Mouse (Mus musculus) MEL (cell line): Measurements from ENCODE around the gene Ccdc12. TPM values are rescaled to one million over a fixed set of nuclear protein-coding genes. Genes with fewer than 3 reads are reported as not detected.

ENCODE experiments used
- DNase-seq: peaks from one replicate; pipeline ENCODE4 v3.0.0; 2011; ENCODE audit warnings: low read depth, low spot score
- H3K27ac ChIP-seq: 2 replicates; pipeline ENCODE4 v1.5.1; 2012; ENCODE audit warnings: low read depth, mild to moderate bottlenecking, control low read depth, low read length, moderate library complexity; ENCODE audit not compliant: control insufficient read depth
- H3K27me3 ChIP-seq, 2 experiments: fragments of 150-350 bp in 1 of 2; sonication (generic) in 1 of 2; 2 replicates each; pipeline ENCODE4 v1.6.1; 2012; ENCODE audit warnings: low read length in 2 of 2, mild to moderate bottlenecking in 2 of 2, improper control_type of control experiment in 1 of 2, moderate library complexity in 1 of 2; ENCODE audit not compliant: insufficient read depth in 2 of 2, control insufficient read depth in 1 of 2
- H3K36me3 ChIP-seq, 2 experiments: 2 replicates each; pipeline ENCODE4 v1.6.1; 2012 to 2014; ENCODE audit warnings: low read length in 2 of 2, improper control_type of control experiment in 1 of 2, inconsistent platforms in 1 of 2, mild to moderate bottlenecking in 1 of 2; ENCODE audit not compliant: insufficient read depth in 2 of 2, control insufficient read depth in 1 of 2
- H3K4me1 ChIP-seq, 2 experiments: fragments of 150-350 bp in 1 of 2; sonication (generic) in 1 of 2; 2 replicates each; pipeline ENCODE4 v1.6.1; 2012; ENCODE audit warnings: low read length in 2 of 2, improper control_type of control experiment in 1 of 2, mild to moderate bottlenecking in 1 of 2; ENCODE audit not compliant: insufficient read depth in 2 of 2, control insufficient read depth in 1 of 2
- H3K4me3 ChIP-seq, 2 experiments: fragments of 150-350 bp in 1 of 2; sonication (generic) in 1 of 2; 2 replicates each; pipeline ENCODE4 v1.5.1; 2012; ENCODE audit warnings: low read depth in 2 of 2, low read length in 2 of 2, mild to moderate bottlenecking in 2 of 2, moderate library complexity in 2 of 2, control low read depth in 1 of 2, improper control_type of control experiment in 1 of 2; ENCODE audit not compliant: control insufficient read depth in 1 of 2, insufficient read depth in 1 of 2
- H3K79me2 ChIP-seq: 2 replicates; pipeline ENCODE4 v1.6.1; 2012; ENCODE audit warnings: mild to moderate bottlenecking, low read length, moderate library complexity; ENCODE audit not compliant: control insufficient read depth, poor library complexity, insufficient read depth
- H3K9ac ChIP-seq: 2 replicates; pipeline ENCODE4 v1.6.1; 2012; ENCODE audit warnings: low read depth, mild to moderate bottlenecking, control low read depth, low read length, moderate library complexity; ENCODE audit not compliant: control insufficient read depth, poor library complexity, severe bottlenecking
- H3K9me3 ChIP-seq: fragments of 150-350 bp; sonication (generic); replicated peaks from 2 replicates; pipeline ENCODE4 v1.6.1; 2012; ENCODE audit warnings: mild to moderate bottlenecking, low read length, improper control_type of control experiment, moderate library complexity; ENCODE audit not compliant: insufficient read depth
- BHLHE40 ChIP-seq: IDR thresholded peaks from 2 replicates; pipeline ENCODE4 v1.6.1; 2012; ENCODE audit warnings: low read depth, mild to moderate bottlenecking, inconsistent platforms, low read length, improper control_type of control experiment, borderline replicate concordance
- CTCF ChIP-seq, 3 experiments: IDR thresholded peaks in 2 of 3; conservative IDR thresholded peaks in 1 of 3; 2 replicates each; pipeline ENCODE4 v1.5.1; 2011 to 2012; ENCODE audit warnings: low read length in 3 of 3, low read depth in 2 of 3, mild to moderate bottlenecking in 2 of 3, improper control_type of control experiment in 1 of 3, inconsistent platforms in 1 of 3, mixed read lengths in 1 of 3, moderate library complexity in 1 of 3; ENCODE audit not compliant: control insufficient read depth in 1 of 3, insufficient read depth in 1 of 3, poor library complexity in 1 of 3, severe bottlenecking in 1 of 3
- E2F4 ChIP-seq: IDR thresholded peaks from 2 replicates; pipeline ENCODE4 v1.6.1; 2011; ENCODE audit warnings: low read depth, low read length, improper control_type of control experiment, borderline replicate concordance
- ELF1 ChIP-seq: IDR thresholded peaks from 2 replicates; pipeline ENCODE4 v1.6.1; 2014; ENCODE audit warnings: low read depth, mild to moderate bottlenecking, inconsistent platforms, low read length, improper control_type of control experiment, moderate library complexity
- HCFC1 ChIP-seq: IDR thresholded peaks from 2 replicates; pipeline ENCODE4 v1.6.1; 2012; ENCODE audit warnings: low read depth, mild to moderate bottlenecking, inconsistent platforms, low read length, improper control_type of control experiment, moderate library complexity
- JUND ChIP-seq: IDR thresholded peaks from 2 replicates; pipeline ENCODE4 v1.6.1; 2011; ENCODE audit warnings: low read depth, mild to moderate bottlenecking, improper control_type of control experiment, low read length
- MAFK ChIP-seq: IDR thresholded peaks from 2 replicates; pipeline ENCODE4 v1.6.1; 2011; ENCODE audit warnings: low read depth, mild to moderate bottlenecking, low read length, improper control_type of control experiment, borderline replicate concordance
- MEF2A ChIP-seq: IDR thresholded peaks from 2 replicates; pipeline ENCODE4 v1.6.1; 2014; ENCODE audit warnings: low read depth, mild to moderate bottlenecking, inconsistent platforms, low read length, improper control_type of control experiment; ENCODE audit not compliant: poor library complexity, insufficient replicate concordance, severe bottlenecking; ENCODE audit errors: extremely low read depth
- NELFE ChIP-seq: IDR thresholded peaks from 2 replicates; pipeline ENCODE4 v1.6.1; 2011; ENCODE audit warnings: low read depth, low read length, improper control_type of control experiment
- RAD21 ChIP-seq: IDR thresholded peaks from 2 replicates; pipeline ENCODE4 v1.6.1; 2011; ENCODE audit warnings: mild to moderate bottlenecking, low read depth, low read length, improper control_type of control experiment
- SMC3 ChIP-seq: IDR thresholded peaks from 2 replicates; pipeline ENCODE4 v1.6.1; 2011; ENCODE audit warnings: low read depth, low read length, improper control_type of control experiment
- TAL1 ChIP-seq: IDR thresholded peaks from 2 replicates; pipeline ENCODE4 v1.6.1; 2012; ENCODE audit warnings: mild to moderate bottlenecking, inconsistent platforms, low read length, moderate library complexity, mixed read lengths
- UBTF ChIP-seq: IDR thresholded peaks from 2 replicates; pipeline ENCODE4 v1.6.1; 2012; ENCODE audit warnings: low read depth, mild to moderate bottlenecking, inconsistent platforms, low read length, improper control_type of control experiment, moderate library complexity, borderline replicate concordance; ENCODE audit not compliant: insufficient read depth
- USF1 ChIP-seq: IDR thresholded peaks from 2 replicates; pipeline ENCODE4 v1.6.1; 2014; ENCODE audit warnings: low read depth, mild to moderate bottlenecking, inconsistent platforms, low read length, improper control_type of control experiment, moderate library complexity
- ZKSCAN1 ChIP-seq: IDR thresholded peaks from 2 replicates; pipeline ENCODE4 v1.6.1; 2012; ENCODE audit warnings: low read depth, mild to moderate bottlenecking, inconsistent platforms, low read length, improper control_type of control experiment, moderate library complexity
- polyA plus RNA-seq, 2 experiments: library from polyadenylated mRNA; stranded (reverse) in 1 of 2; unstranded in 1 of 2; fragments of >175 nt in 1 of 2; fragments of >200 nt in 1 of 2; gene quantifications; 2 replicates each; pipeline versions ENCODE4 v1.2.1 to v1.2.4; 2012; ENCODE audit warnings: low replicate concordance in 2 of 2, low read depth in 1 of 2; ENCODE audit not compliant: insufficient read length in 2 of 2, insufficient read depth in 1 of 2, missing spikeins in 1 of 2
- total RNA-seq: library from RNA; depleted of rRNA; stranded (reverse); fragments of 300-350 nt; gene quantifications from 2 replicates; pipeline ENCODE4 v1.2.3, GENCODE M21; 2012

The Ccdc12 gene
- total and polyA plus RNA-seq, 3 experiments: 112 to 129 TPM; not detected in 1

- H3K4me1 ChIP-seq: no peaks in the 10 kb centered on the region
- peak; percentile 50 for DNase-seq
- no peaks in the 10 kb centered on the region for H3K27me3 ChIP-seq
- no peaks in the 10 kb centered on the region for H3K9me3 ChIP-seq
- no peak overlapping the region for H3K4me3 ChIP-seq
- H3K79me2 ChIP-seq: no peaks in the 10 kb centered on the region
- H3K36me3 ChIP-seq: peaks cover 0 to 8% of the 10 kb centered on the region in 2 experiments; a peak in 2 of 4 replicates
- no peak for TF ChIP-seq UBTF
- TF ChIP-seq NELFE: no peak
- TF ChIP-seq HCFC1: no peak
- peak; percentile 58 for TF ChIP-seq RAD21
- TF ChIP-seq CTCF (IDR thresholded peaks at IDR 0.05 in 2 of 3, conservative IDR thresholded peaks at IDR 0.05 in 1 of 3; ENCODE audit: control insufficient read depth in 1 of 3, insufficient read depth in 1 of 3, low read depth in 2 of 3, low read length in 3 of 3, poor library complexity in 1 of 3, severe bottlenecking in 1 of 3): peak; percentile 64 to 75 (median 74)
- TF ChIP-seq SMC3: peak; percentile 75
- TF ChIP-seq, all 39 proteins: peak for 3
- H3K27ac ChIP-seq: no peak overlapping the region
- H3K9ac ChIP-seq: no peak overlapping the region
Measured at GRCm38 (mm10) chr9:110716775-110717174, 60.5 kb downstream of the Ccdc12 start.

- TF ChIP-seq MAFK: no peak
- no peak for TF ChIP-seq JUND
- no peak for TF ChIP-seq USF1
- no peak for TF ChIP-seq ELF1
- no peak for TF ChIP-seq E2F4
- TF ChIP-seq TAL1: no peak
- no peak for TF ChIP-seq BHLHE40
- TF ChIP-seq ZKSCAN1: no peak
- no peak for TF ChIP-seq MEF2A
- no peak for DNase-seq
- Histone ChIP-seq H3K9me3 (no peaks in the 10 kb centered on the region), H3K36me3 (peaks cover 0 to 3% of the 10 kb centered on the region in 2 experiments; a peak in 2 of 4 replicates), H3K27me3 (no peaks in the 10 kb centered on the region), H3K4me3 (no peak overlapping the region), H3K27ac (no peak overlapping the region), H3K4me1 (no peaks in the 10 kb centered on the region), H3K9ac (no peak overlapping the region), H3K79me2 (no peaks in the 10 kb centered on the region)
Measured at GRCm38 (mm10) chr9:110718071-110718470, 61.8 kb downstream of the Ccdc12 start.
